10 mouse cellular contexts compared by ENCODE assay signal in genomic region chr15:97085833-97086232, GRCm38 (mm10). TPM values are rescaled to one million over a fixed set of nuclear protein-coding genes. Genes with fewer than 3 reads are reported as not detected.
A peak's percentile ranks its signal among the peaks of the same experiment; 100 is the strongest.
DNase-seq lines count a peak whose midpoint lies in the region; ATAC-seq lines count a peak whose summit lies in the region.
"Had no signal": no experiment of that assay in that cellular context is flagged by ENCODE, and none has a peak within 500 bp of the region (broad histone marks: within the 10 kb centered on the region; RNA-seq: fewer than 3 reads in every experiment).

No protein-coding gene starts in this region.

- no peak overlapping the region for H3K4me3 ChIP-seq in heart, embryonic 13.5 days
- H3K4me3 ChIP-seq: liver, embryonic 15.5 days had no signal

- H3K4me2 ChIP-seq in heart, embryonic 13.5 days: peak overlapping the region; percentile 32
- H3K4me2 ChIP-seq: liver, embryonic 15.5 days had no signal

- no peak for DNase-seq in heart, postnatal 14 days
- DNase-seq in Muller cell, postnatal 12 days (ENCODE audit: inconsistent ontology term): peak; percentile 8
- DNase-seq in hindlimb bud, embryonic 11.5 days (ENCODE audit: extremely low spot score, low read depth, low spot score): peak; percentile 35
- DNase-seq in lung, postnatal 25 days (ENCODE audit: low spot score): peak; percentile 38
- no peak for DNase-seq in adrenal gland, postnatal 36 days
- DNase-seq in cerebellum, postnatal 25 days: no peak

- 27% methylated on average over 5 of the region's 5 CpGs for WGBS in heart, embryonic 13.5 days

- H3K9ac ChIP-seq in heart, embryonic 13.5 days: no peak overlapping the region
- H3K9ac ChIP-seq: liver, embryonic 15.5 days had no signal

- H3K36me3 ChIP-seq in heart, embryonic 13.5 days: no peaks in the 10 kb centered on the region
- H3K36me3 ChIP-seq: liver, embryonic 15.5 days had no signal

- no peak overlapping the region for H3K27ac ChIP-seq in heart, embryonic 13.5 days (replicated peaks)
- H3K27ac ChIP-seq: liver, embryonic 15.5 days had no signal

- H3K4me1 ChIP-seq in heart, embryonic 13.5 days: peaks cover 8% of the 10 kb centered on the region

- ATAC-seq in heart, embryonic 13.5 days (ENCODE audit: extremely low read depth, insufficient number of reproducible peaks, low FRiP score, low TSS enrichment): no peak
- ATAC-seq in megakaryocyte, adult 5-6 weeks (ENCODE audit: poor library complexity, severe bottlenecking): no peak
- ATAC-seq: Patski had no signal

- H3K9me3 ChIP-seq in heart, embryonic 13.5 days: no peaks in the 10 kb centered on the region
- H3K9me3 ChIP-seq: liver, embryonic 15.5 days had no signal

- intact Hi-C loops in heart, postnatal 14 days (cut with DNase I): no loop called here

- H3K27me3 ChIP-seq in heart, embryonic 13.5 days (replicated peaks): no peaks in the 10 kb centered on the region
- H3K27me3 ChIP-seq: liver, embryonic 15.5 days; Patski had no signal

RNA-seq across cellular contexts. Expression of gene Slc38a4, which starts 30.1 kb away (rescaled TPM):
- 110 and 111 TPM in 2 replicates for polyA plus RNA-seq in heart, embryonic 13.5 days (2015; fragmentation: Nextera tagmentation; extraction: Ambion mirVana)
- 10 to 100 TPM; 19.7 to 30.1 TPM for total RNA-seq in heart, postnatal 14 days (2021)
- total RNA-seq in megakaryocyte, adult 5-6 weeks (2015): not detected in 2 replicates
- not detected in 2 replicates for total RNA-seq in megakaryocyte, adult 5-6 weeks (2017)
- total RNA-seq in adrenal gland, postnatal 36 days (2021): 1 to 10 TPM; 3.4 to 6.0 TPM

Comparison
In these comparisons a context has a peak if more than half of its experiments do, and no peak if none do; other contexts are left out.
1. DNase-seq: peak in Muller cell, postnatal 12 days (single experiment), hindlimb bud, embryonic 11.5 days (single experiment) and lung, postnatal 25 days (single experiment); none in heart, postnatal 14 days (0 of 2), adrenal gland, postnatal 36 days (0 of 2) and cerebellum, postnatal 25 days (0 of 2).
2. RNA of gene Slc38a4, which starts 30.1 kb away (total RNA-seq): 19.7 to 30.1 TPM in heart, postnatal 14 days and 3.4 to 6.0 TPM in adrenal gland, postnatal 36 days; not detected in megakaryocyte, adult 5-6 weeks; every median in the first group is over 4 times any median in the second.